Mouse (Mus musculus) kidney, adult 2 months (tissue): ENCODE data around the gene 2010315B03Rik. TPM values are rescaled to one million over a fixed set of nuclear protein-coding genes. Genes with fewer than 3 reads are reported as not detected.

Experiments used
- DNase-seq: peaks from one replicate; pipeline ENCODE4 v3.0.0; 2021
- H3K27ac ChIP-seq: fragments of 200-500 bp; 2 replicates; pipeline ENCODE4 v1.5.1; 2012; ENCODE audit warnings: low read depth, low read length, control low read depth, inconsistent platforms; ENCODE audit not compliant: insufficient read depth
- H3K27me3 ChIP-seq: fragments of 200-500 bp; replicated peaks from 2 replicates; pipeline ENCODE4 v1.6.1; 2012; ENCODE audit warnings: mild to moderate bottlenecking, moderate library complexity, low read length, inconsistent platforms; ENCODE audit not compliant: control insufficient read depth, insufficient read depth
- H3K36me3 ChIP-seq: fragments of 200-500 bp; 2 replicates; pipeline ENCODE4 v1.6.1; 2012; ENCODE audit warnings: mild to moderate bottlenecking, moderate library complexity, low read length, inconsistent platforms; ENCODE audit not compliant: control insufficient read depth, insufficient read depth
- H3K4me1 ChIP-seq: fragments of 200-500 bp; 2 replicates; pipeline ENCODE4 v1.6.1; 2011; ENCODE audit warnings: low read length; ENCODE audit not compliant: control insufficient read depth, insufficient read depth
- H3K4me3 ChIP-seq: fragments of 200-500 bp; 2 replicates; pipeline ENCODE4 v1.5.1; 2011; ENCODE audit warnings: mild to moderate bottlenecking, low read depth, low read length, control low read depth; ENCODE audit not compliant: insufficient read depth
- CTCF ChIP-seq: fragments of 200-500 bp; conservative IDR thresholded peaks from 2 replicates; pipeline ENCODE4 v1.5.1; 2011; ENCODE audit warnings: low read depth, mild to moderate bottlenecking, control low read depth, low read length, moderate library complexity, mixed read lengths; ENCODE audit not compliant: insufficient read depth, insufficient read length
- POLR2A ChIP-seq: fragments of 200-500 bp; IDR thresholded peaks from one replicate; pipeline ENCODE4 v1.6.1; 2011; ENCODE audit warnings: low read depth, low read length, control low read depth
- WGBS: fragments of 180-500 bp; shearing (Covaris S2); methylation state at CpG from one replicate; pipeline ENCODE4 v1.1.7; 2018; 5-methylcytosine and 5-hydroxymethylcytosine counted together
- polyA plus RNA-seq: library from polyadenylated mRNA; depleted of rRNA; stranded (reverse); fragments of >200 nt; gene quantifications from 2 replicates; pipeline ENCODE4 v1.2.3, GENCODE M21; 2012

The 2010315B03Rik gene
- polyA plus RNA-seq, 1 experiment: 6.3 TPM

- DNase-seq: no peak
- no peak overlapping the region for H3K27ac ChIP-seq
- 46% methylated on average over 2 of the region's 2 CpGs for WGBS
- H3K36me3 ChIP-seq: peaks cover 1% of the 10 kb centered on the region; the same call in 1 of the 2 replicates
- H3K4me3 ChIP-seq: no peak overlapping the region
- H3K4me1 ChIP-seq: peaks cover 4% of the 10 kb centered on the region; the same call in 1 of the 2 replicates
- no peaks in the 10 kb centered on the region for H3K27me3 ChIP-seq
- no peak for TF ChIP-seq POLR2A
- no peak for TF ChIP-seq CTCF
Observed at GRCm38 (mm10) chr9:124279300-124279699, 33.2 kb downstream of the 2010315B03Rik start.

- 96% methylated on average over 2 of the region's 2 CpGs for WGBS
- Histone ChIP-seq H3K27me3 (no peaks in the 10 kb centered on the region), H3K27ac (no peak overlapping the region), H3K4me3 (no peak overlapping the region), H3K4me1 (no peaks in the 10 kb centered on the region; the same call in 1 of the 2 replicates), H3K36me3 (peaks cover 12% of the 10 kb centered on the region)
- no peak for DNase-seq
- TF ChIP-seq POLR2A (no peak), CTCF (no peak)
Observed at GRCm38 (mm10) chr9:124275064-124275463, 37.4 kb downstream of the 2010315B03Rik start.

GRCm38 (mm10) chr9:124273172-124273571, 39.3 kb downstream of the 2010315B03Rik start:
- TF ChIP-seq POLR2A (no peak), CTCF (no peak)
- DNase-seq: peak; percentile 89
- H3K27ac ChIP-seq: no peak overlapping the region
- no peak overlapping the region for H3K4me3 ChIP-seq
- H3K27me3 ChIP-seq: no peaks in the 10 kb centered on the region
- no peaks in the 10 kb centered on the region for H3K4me1 ChIP-seq
- H3K36me3 ChIP-seq: peaks cover 25% of the 10 kb centered on the region

GRCm38 (mm10) chr9:124267929-124268328, 44.6 kb downstream of the 2010315B03Rik start:
- Histone ChIP-seq H3K4me1 (no peaks in the 10 kb centered on the region), H3K27me3 (no peaks in the 10 kb centered on the region), H3K27ac (no peak overlapping the region), H3K4me3 (no peak overlapping the region), H3K36me3 (peaks cover 21% of the 10 kb centered on the region)
- no peak for TF ChIP-seq POLR2A
- no peak for TF ChIP-seq CTCF
- whole genome bisulfite sequencing: 42% methylated on average over 2 of the region's 2 CpGs
- DNase-seq: no peak

GRCm38 (mm10) chr9:124267493-124267892, 45.0 kb downstream of the 2010315B03Rik start:
- no peak for DNase-seq
- H3K27ac ChIP-seq: no peak overlapping the region
- H3K36me3 ChIP-seq: peaks cover 21% of the 10 kb centered on the region
- TF ChIP-seq POLR2A (no peak), CTCF (no peak)
- H3K4me3 ChIP-seq: no peak overlapping the region
- no peaks in the 10 kb centered on the region for H3K4me1 ChIP-seq
- no peaks in the 10 kb centered on the region for H3K27me3 ChIP-seq

GRCm38 (mm10) chr9:124262987-124263717, 49.3 kb downstream of the 2010315B03Rik start:
- Histone ChIP-seq H3K27me3 (no peaks in the 10 kb centered on the region), H3K4me1 (no peaks in the 10 kb centered on the region), H3K4me3 (no peak overlapping the region), H3K27ac (no peak overlapping the region), H3K36me3 (no peaks in the 10 kb centered on the region)
- no peak for DNase-seq
- 73% methylated on average over 4 of the region's 4 CpGs for WGBS
- TF ChIP-seq CTCF (no peak), POLR2A (no peak)

- Histone ChIP-seq H3K27ac (no peak overlapping the region), H3K36me3 (no peaks in the 10 kb centered on the region), H3K4me3 (no peak overlapping the region), H3K4me1 (no peaks in the 10 kb centered on the region), H3K27me3 (no peaks in the 10 kb centered on the region)
- WGBS: 53% methylated on average over 4 of the region's 4 CpGs
- TF ChIP-seq CTCF (no peak), POLR2A (no peak)
- DNase-seq: no peak
Observed at GRCm38 (mm10) chr9:124258067-124258556, 54.4 kb downstream of the 2010315B03Rik start.
